Mouse (Mus musculus) hindbrain, postnatal 0 days (tissue): ENCODE measurements around the gene Ell2. TPM values are rescaled to one million over a fixed set of nuclear protein-coding genes. Genes with fewer than 3 reads are reported as not detected.

ENCODE experiments used
- ATAC-seq: fragments of 200-750 bp; cut with Nextera tagmentation; 2 replicates; pipeline ENCODE4 v1.8.0; 2017; ENCODE audit warnings: mild to moderate bottlenecking, moderate TSS enrichment, moderate library complexity
- DNase-seq: peaks from one replicate; pipeline ENCODE4 v3.0.0-alpha.2; 2015; ENCODE audit warnings: low spot score
- H3K27ac ChIP-seq: fragments of 300-500 bp; sonication (generic); 2 replicates; pipeline ENCODE4 v1.5.1; 2014; ENCODE audit warnings: mild to moderate bottlenecking
- H3K27me3 ChIP-seq: fragments of 300-500 bp; sonication (generic); 2 replicates; pipeline ENCODE4 v1.6.1; 2014; ENCODE audit warnings: low read length, mixed read lengths; ENCODE audit not compliant: insufficient read depth
- H3K36me3 ChIP-seq: fragments of 300-500 bp; sonication (generic); 2 replicates; pipeline ENCODE4 v1.6.1; 2014; ENCODE audit warnings: low read length, mixed read lengths; ENCODE audit not compliant: insufficient read depth
- H3K4me1 ChIP-seq: fragments of 300-500 bp; sonication (generic); 2 replicates; pipeline ENCODE4 v1.6.1; 2014; ENCODE audit warnings: antibody characterized with exemption, low read length, mixed read lengths; ENCODE audit not compliant: insufficient read depth
- H3K4me2 ChIP-seq: fragments of 300-500 bp; sonication (generic); 2 replicates; pipeline ENCODE4 v1.6.1; 2014; ENCODE audit warnings: low read depth, mild to moderate bottlenecking, low read length, moderate library complexity, mixed read lengths
- H3K4me3 ChIP-seq: fragments of 300-500 bp; sonication (generic); 2 replicates; pipeline ENCODE4 v1.5.1; 2014; ENCODE audit warnings: low read length
- H3K9ac ChIP-seq: fragments of 300-500 bp; sonication (generic); replicated peaks from 2 replicates; pipeline ENCODE4 v1.6.1; 2014; ENCODE audit warnings: mild to moderate bottlenecking, low read length, moderate library complexity, mixed read lengths
- H3K9me3 ChIP-seq: fragments of 300-500 bp; sonication (generic); 2 replicates; pipeline ENCODE4 v1.6.1; 2016; ENCODE audit warnings: low read length, mixed read lengths
- CTCF ChIP-seq: IDR thresholded peaks from 2 replicates; pipeline ENCODE4 v1.5.1; 2016; ENCODE audit warnings: antibody characterized with exemption, control low read depth, low read depth
- WGBS: fragments of 180-500 bp; shearing (Covaris S2); extraction: QIAGEN DNeasy Blood & Tissue Kit; methylation state at CpG from one replicate; pipeline ENCODE4 v1.1.7; 2014; 5-methylcytosine and 5-hydroxymethylcytosine counted together
- polyA plus RNA-seq: library from polyadenylated mRNA; unstranded; fragments of >200 nt; fragmentation: Nextera tagmentation; extraction: Ambion mirVana; gene quantifications from 2 replicates; pipeline ENCODE4 v1.2.1, GENCODE M21; 2015
- total RNA-seq: library from RNA; depleted of rRNA; stranded (reverse); fragments of >200 nt; gene quantifications from 2 replicates; pipeline ENCODE4 v1.2.3, GENCODE M21; 2014

Ell2 gene
- total and polyA plus RNA-seq, 2 experiments from 2014 or later, result 2.1 to 2.6 TPM

DNA sequence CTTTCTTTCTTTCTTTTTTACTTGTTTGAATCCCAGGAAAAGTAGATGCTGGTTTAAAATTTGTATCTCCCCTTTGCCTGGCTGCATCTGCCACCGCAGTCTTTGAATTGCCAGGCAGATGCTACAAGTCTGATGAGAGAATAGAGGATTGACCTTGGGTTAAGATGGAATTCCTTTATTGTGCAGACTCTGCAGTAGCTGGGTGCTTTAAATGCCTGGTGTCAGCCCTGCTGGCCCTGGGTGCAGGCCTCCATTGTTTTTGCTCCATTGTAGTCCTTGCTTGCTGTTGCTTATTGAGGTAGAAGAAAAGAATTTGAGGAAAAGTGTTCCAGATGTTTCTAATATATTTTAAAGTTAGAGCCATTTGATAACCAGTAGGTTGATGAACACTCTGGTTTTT lies 59.2 kb downstream of the Ell2 start:
- DNase-seq (no peak), ATAC-seq (no peak)
- no peaks in the 10 kb centered on the region for H3K27me3 ChIP-seq
- H3K36me3 ChIP-seq, result no peaks in the 10 kb centered on the region
- H3K9me3 ChIP-seq, result no peaks in the 10 kb centered on the region
- WGBS, result 24% methylated on average over 1 of the region's 1 CpGs
- H3K27ac ChIP-seq, result no peak overlapping the region
- H3K4me1 ChIP-seq, result no peaks in the 10 kb centered on the region
- H3K9ac ChIP-seq, result no peak overlapping the region
- H3K4me2 ChIP-seq, result no peak overlapping the region
- H3K4me3 ChIP-seq, result no peak overlapping the region
- TF ChIP-seq CTCF, result no peak

DNA sequence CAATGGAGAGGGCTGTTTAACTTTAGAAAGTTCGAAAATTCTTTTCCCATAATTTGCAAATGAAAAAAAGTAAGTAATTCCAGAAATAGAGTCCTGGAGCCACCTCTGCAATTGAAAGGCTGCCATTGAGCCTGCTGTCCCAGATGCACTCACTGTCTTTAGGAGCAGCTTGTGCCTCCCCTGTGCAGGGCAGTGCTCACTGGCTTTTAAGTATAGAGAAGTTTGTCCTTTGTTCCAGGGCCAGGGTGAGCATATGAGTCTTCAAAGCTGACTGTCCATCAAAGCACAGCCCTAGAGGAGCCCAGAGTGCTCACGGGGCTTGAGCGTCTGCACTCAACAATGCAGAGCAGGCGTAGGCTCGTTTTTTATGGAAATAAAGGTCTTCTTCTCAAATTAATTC lies 59.7 kb downstream of the Ell2 start:
- ATAC-seq, result no peak
- no peak overlapping the region for H3K4me3 ChIP-seq
- no peaks in the 10 kb centered on the region for H3K36me3 ChIP-seq
- no peak overlapping the region for H3K27ac ChIP-seq
- no peaks in the 10 kb centered on the region for H3K4me1 ChIP-seq
- H3K4me2 ChIP-seq, result no peak overlapping the region
- no peaks in the 10 kb centered on the region for H3K9me3 ChIP-seq
- WGBS, result 19% methylated on average over 5 of the region's 5 CpGs
- no peak for TF ChIP-seq CTCF
- no peaks in the 10 kb centered on the region for H3K27me3 ChIP-seq
- H3K9ac ChIP-seq, result no peak overlapping the region
- no peak for DNase-seq

DNA sequence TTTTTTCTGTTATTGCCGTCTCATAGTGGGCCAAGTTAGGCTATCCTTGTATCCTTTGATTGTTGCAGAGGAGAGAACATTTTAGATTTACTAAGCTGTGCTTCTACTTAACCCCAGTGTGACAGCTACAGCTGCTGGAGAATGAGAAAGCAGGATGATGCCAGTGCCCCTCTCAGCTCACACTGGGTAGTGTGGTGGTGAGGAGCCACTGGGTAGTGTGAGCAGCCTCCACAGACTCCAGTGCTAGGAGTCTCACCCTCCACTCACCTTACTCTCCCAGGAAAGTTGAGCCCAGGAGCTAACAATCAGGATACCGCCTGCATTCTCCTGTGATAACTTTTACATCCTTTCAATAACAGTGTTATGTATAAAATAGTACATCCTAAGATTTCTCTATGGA lies 60.4 kb downstream of the Ell2 start:
- no peak for TF ChIP-seq CTCF
- ATAC-seq (no peak), DNase-seq (no peak)
- no peaks in the 10 kb centered on the region for H3K36me3 ChIP-seq
- H3K9ac ChIP-seq, result no peak overlapping the region
- no peak overlapping the region for H3K27ac ChIP-seq
- H3K4me2 ChIP-seq, result no peak overlapping the region
- no peaks in the 10 kb centered on the region for H3K4me1 ChIP-seq
- WGBS, result 63% methylated on average over 2 of the region's 2 CpGs
- no peaks in the 10 kb centered on the region for H3K27me3 ChIP-seq
- H3K9me3 ChIP-seq, result no peaks in the 10 kb centered on the region
- H3K4me3 ChIP-seq, result no peak overlapping the region

DNA sequence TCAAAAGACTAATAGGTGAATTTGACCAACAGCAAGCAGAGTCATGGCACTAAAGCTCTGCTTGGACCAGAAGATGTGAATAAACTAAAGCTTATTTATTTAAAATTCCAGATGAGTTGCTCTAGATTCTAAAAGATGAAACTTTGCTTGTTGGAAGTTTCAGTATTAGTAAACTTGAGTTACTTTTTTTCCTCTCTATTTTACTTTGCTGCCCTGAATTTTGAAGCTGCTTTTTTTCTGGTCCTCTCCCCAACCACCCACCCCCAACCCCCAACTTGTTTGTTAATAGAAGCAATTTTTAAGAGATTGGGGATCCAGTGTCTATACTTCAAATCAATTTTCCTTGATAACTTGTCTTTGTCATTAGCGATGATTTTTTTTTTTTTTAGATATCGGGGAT lies 64.2 kb downstream of the Ell2 start:
- no peaks in the 10 kb centered on the region for H3K27me3 ChIP-seq
- H3K9ac ChIP-seq, result no peak overlapping the region
- no peak overlapping the region for H3K27ac ChIP-seq
- no peaks in the 10 kb centered on the region for H3K4me1 ChIP-seq
- no peaks in the 10 kb centered on the region for H3K9me3 ChIP-seq
- no peaks in the 10 kb centered on the region for H3K36me3 ChIP-seq
- DNase-seq, result no peak
- WGBS, result 96% methylated on average over 2 of the region's 2 CpGs
- no peak overlapping the region for H3K4me3 ChIP-seq
- no peak overlapping the region for H3K4me2 ChIP-seq
- no peak for ATAC-seq
- no peak for TF ChIP-seq CTCF

DNA sequence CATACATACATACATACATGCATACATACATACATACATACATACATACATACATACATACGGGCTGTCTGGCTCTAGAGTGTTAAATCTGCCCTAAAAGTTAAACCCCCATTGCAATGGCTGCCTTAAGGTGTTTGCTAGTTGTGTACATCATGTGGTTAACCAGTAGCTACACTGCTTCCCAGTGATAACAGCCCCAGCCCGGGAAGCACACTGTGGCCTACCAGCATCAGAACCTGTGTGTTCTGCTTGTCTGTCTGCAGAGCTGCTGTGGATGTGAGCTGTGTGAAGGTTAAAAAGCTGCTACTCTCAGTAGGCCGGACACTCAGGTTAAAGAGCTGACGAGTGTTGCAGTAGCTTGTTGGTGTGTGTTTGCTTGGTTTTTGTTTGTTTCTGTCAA lies 64.8 kb downstream of the Ell2 start:
- no peaks in the 10 kb centered on the region for H3K4me1 ChIP-seq
- H3K36me3 ChIP-seq, result no peaks in the 10 kb centered on the region
- 90% methylated on average over 4 of the region's 4 CpGs for WGBS
- H3K4me2 ChIP-seq, result no peak overlapping the region
- no peaks in the 10 kb centered on the region for H3K9me3 ChIP-seq
- H3K27ac ChIP-seq, result no peak overlapping the region
- DNase-seq (no peak), ATAC-seq (no peak)
- no peaks in the 10 kb centered on the region for H3K27me3 ChIP-seq
- no peak for TF ChIP-seq CTCF
- H3K4me3 ChIP-seq, result no peak overlapping the region
- no peak overlapping the region for H3K9ac ChIP-seq

DNA sequence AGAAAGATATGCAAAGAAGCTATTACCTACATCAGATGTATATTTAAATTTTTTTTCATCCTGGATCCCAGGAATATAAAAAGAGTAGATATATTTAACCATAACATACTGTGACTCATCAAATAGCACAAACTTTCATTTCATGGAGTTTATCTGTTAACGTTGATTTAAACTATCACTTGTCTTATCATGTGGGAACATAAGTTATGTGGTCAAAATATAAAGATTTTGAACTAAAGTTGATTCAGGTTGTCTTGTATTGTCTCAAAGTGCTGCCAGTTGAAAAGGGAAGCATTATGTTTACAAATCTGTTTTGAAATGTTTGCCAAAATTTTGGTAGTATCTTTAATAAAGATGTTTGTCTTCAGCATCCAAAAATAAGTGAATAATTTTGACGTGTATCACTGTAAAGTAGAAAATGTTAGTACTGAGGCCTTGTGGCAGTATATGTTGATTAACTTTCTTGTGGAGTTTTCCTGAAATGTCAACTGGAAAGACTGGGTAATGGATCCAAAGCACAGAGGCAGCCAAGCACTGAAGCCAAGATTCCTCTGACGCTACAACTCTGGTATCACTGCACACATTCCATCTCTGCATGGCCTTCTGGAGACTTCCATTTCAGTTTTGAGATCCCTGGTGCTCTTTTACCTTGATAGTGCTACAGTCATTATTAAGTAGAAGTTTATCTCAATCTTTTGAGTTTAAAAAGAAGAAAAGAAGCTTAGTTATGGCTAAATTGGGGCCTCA lies 65.6 kb downstream of the Ell2 start:
- no peak for DNase-seq
- Histone ChIP-seq H3K36me3 (no peaks in the 10 kb centered on the region), H3K9me3 (no peaks in the 10 kb centered on the region), H3K27me3 (no peaks in the 10 kb centered on the region), H3K4me2 (no peak overlapping the region), H3K9ac (no peak overlapping the region), H3K27ac (no peak overlapping the region), H3K4me1 (no peaks in the 10 kb centered on the region), H3K4me3 (no peak overlapping the region)
- 90% methylated on average over 3 of the region's 3 CpGs for WGBS
- TF ChIP-seq CTCF, result no peak
- no peak for ATAC-seq

DNA sequence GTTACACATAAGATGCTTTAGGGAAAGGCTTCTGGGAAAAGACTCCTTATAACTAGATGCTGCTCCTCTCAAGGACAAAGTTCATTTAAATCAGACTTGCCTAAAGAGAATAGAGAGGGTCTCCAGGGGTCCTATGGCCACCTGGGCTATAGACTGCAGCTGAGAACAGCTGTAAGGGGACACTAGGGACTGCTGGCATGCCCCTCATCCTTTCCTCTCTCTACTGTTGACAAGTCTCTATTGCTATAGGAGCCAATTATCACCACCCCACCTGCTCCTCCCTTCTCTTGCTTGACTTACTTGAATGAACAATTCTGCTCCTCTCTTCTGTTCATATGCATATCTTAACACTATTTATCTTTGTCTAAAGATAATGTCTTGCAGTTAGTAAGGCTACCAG lies 69.4 kb downstream of the Ell2 start:
- no peak for TF ChIP-seq CTCF
- Histone ChIP-seq H3K9ac (no peak overlapping the region), H3K27me3 (no peaks in the 10 kb centered on the region), H3K9me3 (no peaks in the 10 kb centered on the region), H3K4me3 (no peak overlapping the region), H3K4me2 (no peak overlapping the region), H3K27ac (no peak overlapping the region), H3K36me3 (no peaks in the 10 kb centered on the region), H3K4me1 (no peaks in the 10 kb centered on the region)
- DNase-seq (no peak), ATAC-seq (no peak)
